ENCODE assay signal across 16 mouse cellular contexts in the genomic region with DNA sequence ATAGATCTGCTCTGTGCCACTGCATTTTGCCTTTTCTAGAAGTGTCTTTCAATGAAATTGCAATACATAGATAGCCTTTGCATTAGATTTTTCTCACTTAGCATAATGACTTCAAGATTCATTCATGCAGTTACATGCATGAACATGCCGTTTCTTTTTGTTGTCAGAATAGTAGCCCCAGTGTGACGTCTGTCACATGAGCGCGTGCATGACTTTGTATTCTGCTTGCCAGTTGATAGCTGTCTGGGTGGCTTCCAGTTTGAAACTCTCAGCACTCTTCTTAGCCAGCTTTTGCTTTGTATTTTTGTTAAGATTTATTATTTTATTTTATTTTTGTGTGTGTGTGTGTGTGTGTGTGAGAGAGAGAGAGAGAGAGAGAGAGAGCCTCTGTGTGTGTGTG.
"Had no signal": no experiment of that assay in that cellular context is flagged by ENCODE, and none has a peak within 500 bp of the region (broad histone marks: within the 10 kb centered on the region; RNA-seq: fewer than 3 reads in every experiment).

No protein-coding gene starts in this region.

- H3K9me3 ChIP-seq: liver, embryonic 13.5 days; neural tube, embryonic 12.5 days; stomach, embryonic 15.5 days had no signal

- H3K4me1 ChIP-seq: liver, embryonic 13.5 days; stomach, embryonic 15.5 days had no signal

- H3K27me3 ChIP-seq: liver, embryonic 13.5 days; neural tube, embryonic 12.5 days; stomach, embryonic 15.5 days had no signal

- H3K9ac ChIP-seq: liver, embryonic 13.5 days; neural tube, embryonic 12.5 days; stomach, embryonic 15.5 days had no signal

- H3K27ac ChIP-seq: left cerebral cortex, adult 2 months; liver, embryonic 13.5 days; neural tube, embryonic 12.5 days; stomach, embryonic 15.5 days had no signal

- H3K4me2 ChIP-seq: liver, embryonic 13.5 days; midbrain, embryonic 11.5 days; neural tube, embryonic 12.5 days; stomach, embryonic 15.5 days had no signal

- DNase-seq: kidney, postnatal 10 days; kidney, postnatal 36 days; layer of hippocampus, postnatal 36 days; liver, embryonic 13.5 days; lung, adult 2 months; lung, postnatal 14 days; lung, postnatal 4 days; midbrain, embryonic 14.5 days; retina, postnatal 1 day; right cerebral cortex, postnatal 25 days; spleen, adult 18-20 months; thymus, postnatal 25 days had no signal

- H3K4me3 ChIP-seq: left cerebral cortex, adult 2 months; liver, embryonic 13.5 days; neural tube, embryonic 12.5 days; stomach, embryonic 15.5 days had no signal

- H3K36me3 ChIP-seq: liver, embryonic 13.5 days; neural tube, embryonic 12.5 days; stomach, embryonic 15.5 days had no signal
